26 mouse cellular contexts compared by ENCODE assay signal in the genomic region with DNA sequence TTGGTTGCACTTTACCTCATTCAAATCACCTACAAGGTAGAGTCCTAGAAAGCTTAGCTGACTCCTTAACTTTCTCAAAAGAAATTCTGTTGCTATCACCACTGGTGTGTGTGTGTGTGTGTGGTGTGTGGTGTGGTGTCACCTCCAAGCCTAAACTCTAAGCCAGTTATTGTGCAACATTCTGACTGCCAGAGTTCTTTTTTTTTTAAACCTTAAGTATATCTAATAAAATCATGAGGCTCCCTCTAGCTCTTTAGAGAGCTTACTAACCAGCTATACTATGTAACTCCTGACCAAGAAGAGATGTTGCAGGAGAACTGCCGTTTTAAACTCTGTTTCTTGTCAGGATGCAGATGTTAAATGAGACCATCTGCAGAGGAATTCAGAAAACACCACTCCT. TPM values are rescaled to one million over a fixed set of nuclear protein-coding genes. Genes with fewer than 3 reads are reported as not detected.
DNase-seq lines count a peak whose midpoint lies in the region; ATAC-seq and TF ChIP-seq lines count a peak whose summit lies in the region.
"Had no signal": no experiment of that assay in that cellular context is flagged by ENCODE, and none has a peak within 500 bp of the region (broad histone marks: within the 10 kb centered on the region; RNA-seq: fewer than 3 reads in every experiment).

No protein-coding gene starts in this region.

- intact Hi-C loops in left cerebral cortex, postnatal 25 days (cut with DNase I), result loop anchor here (5.0 kb wide), 1 partner anchor 879 kb away; no protein-coding TSS in a partner anchor

- H3K27ac ChIP-seq in lung, embryonic 14.5 days (ENCODE audit: low read depth), result no peak overlapping the region
- H3K27ac ChIP-seq in embryonic facial prominence, embryonic 13.5 days, result no peak overlapping the region
- H3K27ac ChIP-seq in limb, embryonic 14.5 days (replicated peaks; ENCODE audit: low read depth, low read length), result no peak overlapping the region
- H3K27ac ChIP-seq: forebrain, embryonic 13.5 days; gastrocnemius, adult 2 months; hindbrain, embryonic 10.5 days; neural tube, embryonic 12.5 days; stomach, embryonic 15.5 days had no signal

- ATAC-seq in lung, embryonic 14.5 days (ENCODE audit: insufficient read depth), result no peak
- ATAC-seq in embryonic facial prominence, embryonic 13.5 days (ENCODE audit: insufficient number of reproducible peaks, insufficient read depth, low FRiP score, low TSS enrichment, low read depth), result no peak
- no peak for ATAC-seq in limb, embryonic 14.5 days (ENCODE audit: low FRiP score, low read depth)
- ATAC-seq: forebrain, embryonic 13.5 days had no signal

- H3K36me3 ChIP-seq in lung, embryonic 14.5 days (ENCODE audit: insufficient read depth), result no peaks in the 10 kb centered on the region
- no peaks in the 10 kb centered on the region for H3K36me3 ChIP-seq in embryonic facial prominence, embryonic 13.5 days
- no peaks in the 10 kb centered on the region for H3K36me3 ChIP-seq in limb, embryonic 14.5 days (ENCODE audit: control insufficient read depth, insufficient read depth, low read length)
- H3K36me3 ChIP-seq: hindbrain, embryonic 10.5 days; neural tube, embryonic 12.5 days; stomach, embryonic 15.5 days had no signal

- H3K4me1 ChIP-seq in lung, embryonic 14.5 days (ENCODE audit: insufficient read depth), result peaks cover 7% of the 10 kb centered on the region; the same call in 1 of the 2 replicates
- H3K4me1 ChIP-seq in embryonic facial prominence, embryonic 13.5 days, result peaks cover 32% of the 10 kb centered on the region
- H3K4me1 ChIP-seq in limb, embryonic 14.5 days (ENCODE audit: control insufficient read depth, insufficient read depth, low read length), result peaks cover 21% of the 10 kb centered on the region
- H3K4me1 ChIP-seq: stomach, embryonic 15.5 days had no signal

- TF ChIP-seq CTCF in lung, embryonic 14.5 days (IDR thresholded peaks at IDR 0.05; ENCODE audit: low read depth), result no peak

- peaks cover 12% of the 10 kb centered on the region for H3K27me3 ChIP-seq in lung, embryonic 14.5 days (ENCODE audit: insufficient read depth, low read length)
- 0 out of 2 replicates have a peak, but pooled peaks cover 3% of the 10 kb centered on the region for H3K27me3 ChIP-seq in embryonic facial prominence, embryonic 13.5 days
- H3K27me3 ChIP-seq in limb, embryonic 14.5 days (ENCODE audit: control insufficient read depth, insufficient read depth, low read length), result no peaks in the 10 kb centered on the region
- H3K27me3 ChIP-seq: stomach, embryonic 15.5 days had no signal

- H3K9ac ChIP-seq in lung, embryonic 14.5 days, result no peak overlapping the region
- H3K9ac ChIP-seq in embryonic facial prominence, embryonic 13.5 days, result peak overlapping the region; percentile 44; the same call in 1 of the 2 replicates
- no peak overlapping the region for H3K9ac ChIP-seq in limb, embryonic 14.5 days (ENCODE audit: low read depth, low read length, severe bottlenecking)
- H3K9ac ChIP-seq: forebrain, embryonic 13.5 days; neural tube, embryonic 12.5 days; stomach, embryonic 15.5 days had no signal

- H3K9me3 ChIP-seq in lung, embryonic 14.5 days (ENCODE audit: low read depth, low read length), result no peaks in the 10 kb centered on the region
- no peaks in the 10 kb centered on the region for H3K9me3 ChIP-seq in embryonic facial prominence, embryonic 13.5 days
- H3K9me3 ChIP-seq in limb, embryonic 14.5 days (ENCODE audit: control insufficient read depth, low read length), result no peaks in the 10 kb centered on the region
- H3K9me3 ChIP-seq: forebrain, embryonic 13.5 days; hindbrain, embryonic 10.5 days; neural tube, embryonic 12.5 days; stomach, embryonic 15.5 days had no signal

- no peak overlapping the region for H3K4me3 ChIP-seq in lung, embryonic 14.5 days (ENCODE audit: low read depth, low read length)
- H3K4me3 ChIP-seq in embryonic facial prominence, embryonic 13.5 days, result peak overlapping the region; percentile 3; the same call in 1 of the 2 replicates
- no peak overlapping the region for H3K4me3 ChIP-seq in limb, embryonic 14.5 days (replicated peaks; ENCODE audit: low read length)
- H3K4me3 ChIP-seq: erythroblast, embryonic 14.5 days; forebrain, embryonic 13.5 days; gastrocnemius, adult 2 months; hindbrain, embryonic 10.5 days; neural tube, embryonic 12.5 days; stomach, embryonic 15.5 days had no signal

- no peak overlapping the region for H3K4me2 ChIP-seq in lung, embryonic 14.5 days
- peak overlapping the region; percentile 86 for H3K4me2 ChIP-seq in embryonic facial prominence, embryonic 13.5 days
- H3K4me2 ChIP-seq in limb, embryonic 14.5 days (replicated peaks; ENCODE audit: low read depth, low read length, severe bottlenecking), result peak overlapping the region; percentile 28
- H3K4me2 ChIP-seq: forebrain, embryonic 13.5 days; heart, embryonic 11.5 days; neural tube, embryonic 12.5 days; stomach, embryonic 15.5 days had no signal

- 27% methylated on average over 1 of the region's 1 CpGs for WGBS in lung, embryonic 14.5 days
- WGBS in embryonic facial prominence, embryonic 13.5 days, result 9% methylated on average over 1 of the region's 1 CpGs
- WGBS in limb, embryonic 14.5 days, result 6% methylated on average over 1 of the region's 1 CpGs

- peak; percentile 35 for DNase-seq in lung, embryonic 14.5 days
- DNase-seq in lung, postnatal 25 days (ENCODE audit: low spot score), result no peak
- peak; percentile 74 for DNase-seq in NIH3T3 (ENCODE audit: low read depth)
- DNase-seq in limb, embryonic 14.5 days (ENCODE audit: low spot score), result no peak
- DNase-seq in left cerebral cortex, postnatal 25 days (ENCODE audit: low spot score in 2 of 2), result no peak
- DNase-seq in ovary, postnatal 14 days (ENCODE audit: low spot score), result no peak
- DNase-seq: adrenal gland, postnatal 14 days; cerebellum, adult 2 months; cerebellum, postnatal 25 days; gastrocnemius, adult 2 months; kidney, adult 18-20 months; liver; lung, postnatal 4 days; midbrain, embryonic 14.5 days; retina, postnatal 1 day; right cerebral cortex, postnatal 25 days; thymus, adult 2 months; thymus, postnatal 4 days had no signal

- no peak for TF ChIP-seq POLR2A in limb, embryonic 14.5 days (IDR thresholded peaks at IDR 0.05; ENCODE audit: borderline replicate concordance, extremely low read depth, insufficient read depth, insufficient read length)

RNA-seq across cellular contexts. Expression of a gene that starts 4.1 kb away (rescaled TPM):
- polyA plus RNA-seq in lung, embryonic 14.5 days (2014; fragmentation: Nextera tagmentation; extraction: Ambion mirVana), result 7.1 and 8.4 TPM in 2 replicates
- polyA plus RNA-seq in embryonic facial prominence, embryonic 13.5 days (2015; fragmentation: Nextera tagmentation; extraction: Ambion mirVana), result 28.8 and 33.8 TPM in 2 replicates
- 24.3 and 36.8 TPM in 2 replicates for polyA plus RNA-seq in limb, embryonic 14.5 days (2012; rRNA removed)
- polyA plus RNA-seq in limb, embryonic 14.5 days (2014; fragmentation: Nextera tagmentation; extraction: Ambion mirVana), result 25.7 and 32.9 TPM in 2 replicates
- total RNA-seq in left cerebral cortex, postnatal 25 days (2021), result 1 to 10 TPM; 1.6 to 2.3 TPM
- total RNA-seq: megakaryocyte-erythroid progenitor cell, adult 5-6 weeks had no signal
- polyA plus RNA-seq: erythroblast, embryonic 14.5 days had no signal

Comparison
In these comparisons a context has a peak if more than half of its experiments do, and no peak if none do; other contexts are left out.
1. DNase-seq: peak in lung, embryonic 14.5 days (single experiment) and NIH3T3 (single experiment); none in lung, postnatal 25 days (single experiment), limb, embryonic 14.5 days (single experiment), left cerebral cortex, postnatal 25 days (0 of 2) and ovary, postnatal 14 days (single experiment).